Mouse (Mus musculus): ENCODE results near the gene Acrbp. TPM values are rescaled to one million over a fixed set of nuclear protein-coding genes. Genes with fewer than 3 reads are reported as not detected.

Acrbp gene
- polyA plus RNA-seq, 1 experiment from 2014 or later: 12.4 TPM

DNA sequence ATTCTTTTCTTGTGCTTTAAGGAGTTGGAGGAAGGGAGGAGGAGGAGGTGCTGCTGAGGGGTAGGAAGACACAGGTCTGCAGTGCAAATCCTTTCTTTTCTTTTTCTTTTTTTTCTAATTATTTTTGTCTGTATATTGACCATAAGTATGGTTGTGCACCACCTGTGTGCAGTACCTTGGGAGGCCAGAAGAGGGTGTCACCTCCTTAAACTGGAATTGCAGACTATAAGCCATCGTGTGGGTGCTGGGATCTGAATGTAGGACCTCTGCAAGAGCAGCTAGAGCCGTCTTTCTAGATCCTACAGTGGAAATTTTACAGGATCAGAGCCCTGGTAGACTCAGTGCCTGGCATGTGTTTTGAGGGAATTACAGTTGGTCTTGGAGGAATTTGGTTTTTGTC lies 58.2 kb downstream of the Acrbp start:
- 94% methylated on average over 2 of the region's 2 CpGs for WGBS
- no peak overlapping the region for H3K4me2 ChIP-seq
- ATAC-seq (ENCODE audit: insufficient number of reproducible peaks, low FRiP score, low TSS enrichment, low read depth): no peak
- H3K4me3 ChIP-seq: no peak overlapping the region
- H3K9me3 ChIP-seq: no peaks in the 10 kb centered on the region
- no peaks in the 10 kb centered on the region for H3K27me3 ChIP-seq
- H3K4me1 ChIP-seq: no peaks in the 10 kb centered on the region
- H3K9ac ChIP-seq: no peak overlapping the region
- H3K27ac ChIP-seq: no peak overlapping the region
- H3K36me3 ChIP-seq: peaks cover 97% of the 10 kb centered on the region

- no peak for ATAC-seq (ENCODE audit: insufficient number of reproducible peaks, low FRiP score, low TSS enrichment, low read depth)
- no peak overlapping the region for H3K4me3 ChIP-seq
- no peaks in the 10 kb centered on the region for H3K9me3 ChIP-seq
- H3K27ac ChIP-seq: no peak overlapping the region
- peaks cover 98% of the 10 kb centered on the region for H3K36me3 ChIP-seq
- H3K4me1 ChIP-seq: no peaks in the 10 kb centered on the region
- no peaks in the 10 kb centered on the region for H3K27me3 ChIP-seq
- WGBS: 69% methylated on average over 14 of the region's 14 CpGs
- no peak overlapping the region for H3K9ac ChIP-seq
- H3K4me2 ChIP-seq: no peak overlapping the region
These were observed 59.9 kb downstream of the Acrbp start for GRCm38 (mm10) chr6:125109371-125109770.

GRCm38 (mm10) chr6:125110927-125111326 lies 61.4 kb downstream of the Acrbp start:
- Histone ChIP-seq H3K9ac (no peak overlapping the region), H3K4me3 (no peak overlapping the region), H3K27me3 (no peaks in the 10 kb centered on the region), H3K4me1 (no peaks in the 10 kb centered on the region), H3K4me2 (no peak overlapping the region), H3K9me3 (no peaks in the 10 kb centered on the region), H3K27ac (no peak overlapping the region), H3K36me3 (peaks cover 96% of the 10 kb centered on the region)
- 92% methylated on average over 7 of the region's 7 CpGs for WGBS
- ATAC-seq (ENCODE audit: insufficient number of reproducible peaks, low FRiP score, low TSS enrichment, low read depth): no peak

GRCm38 (mm10) chr6:125112553-125112952 lies 63.1 kb downstream of the Acrbp start:
- Histone ChIP-seq H3K27me3 (no peaks in the 10 kb centered on the region), H3K9ac (no peak overlapping the region), H3K4me1 (no peaks in the 10 kb centered on the region), H3K4me3 (no peak overlapping the region), H3K9me3 (no peaks in the 10 kb centered on the region), H3K36me3 (peaks cover 96% of the 10 kb centered on the region), H3K27ac (no peak overlapping the region), H3K4me2 (no peak overlapping the region)
- 95% methylated on average over 11 of the region's 11 CpGs for WGBS
- ATAC-seq (ENCODE audit: insufficient number of reproducible peaks, low FRiP score, low TSS enrichment, low read depth): no peak

Small RNA genes within 50 kb of the gene (microRNA-seq; reads per million reads assigned to microRNA genes)
- gene Mir7045: not detected

Other genes with a start within 250 kb of the Acrbp start
- 14.1 and 15.5 TPM in 2 replicates for gene Spsb2, start 241.0 kb upstream of the Acrbp start, polyA plus RNA-seq (2015; fragmentation: Nextera tagmentation; extraction: Ambion mirVana)
- gene Tpi1, start 235.4 kb upstream of the Acrbp start, polyA plus RNA-seq (2015; fragmentation: Nextera tagmentation; extraction: Ambion mirVana): 940 and 1,131 TPM in 2 replicates
- gene Usp5, start 220.2 kb upstream of the Acrbp start, polyA plus RNA-seq (2015; fragmentation: Nextera tagmentation; extraction: Ambion mirVana): 134 and 136 TPM in 2 replicates
- 124 and 141 TPM in 2 replicates for gene Cdca3, start 220.1 kb upstream of the Acrbp start, polyA plus RNA-seq (2015; fragmentation: Nextera tagmentation; extraction: Ambion mirVana)
- gene Gnb3, start 209.4 kb upstream of the Acrbp start, polyA plus RNA-seq (2015; fragmentation: Nextera tagmentation; extraction: Ambion mirVana): 0.96 and 3.2 TPM in 2 replicates
- gene P3h3, start 191.9 kb upstream of the Acrbp start, polyA plus RNA-seq (2015; fragmentation: Nextera tagmentation; extraction: Ambion mirVana): 43.7 and 62.3 TPM in 2 replicates
- gene Gpr162, start 185.7 kb upstream of the Acrbp start, polyA plus RNA-seq (2015; fragmentation: Nextera tagmentation; extraction: Ambion mirVana): 1.6 and 2.9 TPM in 2 replicates
- gene Cd4, start 161.5 kb upstream of the Acrbp start, polyA plus RNA-seq (2015; fragmentation: Nextera tagmentation; extraction: Ambion mirVana): 0.24 and 0.31 TPM in 2 replicates
- gene Lag3, start 138.0 kb upstream of the Acrbp start, polyA plus RNA-seq (2015; fragmentation: Nextera tagmentation; extraction: Ambion mirVana): 2.3 TPM in 2 replicates
- 241 and 331 TPM in 2 replicates for gene Ptms, start 129.6 kb upstream of the Acrbp start, polyA plus RNA-seq (2015; fragmentation: Nextera tagmentation; extraction: Ambion mirVana)
- gene Mlf2, start 118.3 kb upstream of the Acrbp start, polyA plus RNA-seq (2015; fragmentation: Nextera tagmentation; extraction: Ambion mirVana): 352 and 365 TPM in 2 replicates
- gene Cops7a, start 84.2 kb upstream of the Acrbp start, polyA plus RNA-seq (2015; fragmentation: Nextera tagmentation; extraction: Ambion mirVana): 146 and 160 TPM in 2 replicates
- 20.8 and 21.3 TPM in 2 replicates for gene Pianp, start 53.0 kb upstream of the Acrbp start, polyA plus RNA-seq (2015; fragmentation: Nextera tagmentation; extraction: Ambion mirVana)
- 16.9 and 17.9 TPM in 2 replicates for gene Zfp384, start 40.5 kb upstream of the Acrbp start, polyA plus RNA-seq (2015; fragmentation: Nextera tagmentation; extraction: Ambion mirVana)
- gene Ing4, start 9.9 kb upstream of the Acrbp start, polyA plus RNA-seq (2015; fragmentation: Nextera tagmentation; extraction: Ambion mirVana): 141 and 146 TPM in 2 replicates
- gene Lpar5, start 18.2 kb downstream of the Acrbp start, polyA plus RNA-seq (2015; fragmentation: Nextera tagmentation; extraction: Ambion mirVana): 6.5 and 6.6 TPM in 2 replicates
- 66.7 TPM in 2 replicates for gene Chd4, start 46.3 kb downstream of the Acrbp start, polyA plus RNA-seq (2015; fragmentation: Nextera tagmentation; extraction: Ambion mirVana)
- 54.4 and 58.0 TPM in 2 replicates for gene Nop2, start 82.2 kb downstream of the Acrbp start, polyA plus RNA-seq (2015; fragmentation: Nextera tagmentation; extraction: Ambion mirVana)
- 26.6 and 46.8 TPM in 2 replicates for gene Iffo1, start 95.6 kb downstream of the Acrbp start, polyA plus RNA-seq (2015; fragmentation: Nextera tagmentation; extraction: Ambion mirVana)
- gene Gapdh, start 116.8 kb downstream of the Acrbp start, polyA plus RNA-seq (2015; fragmentation: Nextera tagmentation; extraction: Ambion mirVana): 1,547 and 1,728 TPM in 2 replicates
- gene Ncapd2, start 142.0 kb downstream of the Acrbp start, polyA plus RNA-seq (2015; fragmentation: Nextera tagmentation; extraction: Ambion mirVana): 86.4 and 87.0 TPM in 2 replicates
- 210 and 220 TPM in 2 replicates for gene Mrpl51, start 142.1 kb downstream of the Acrbp start, polyA plus RNA-seq (2015; fragmentation: Nextera tagmentation; extraction: Ambion mirVana)
- 4.8 and 4.9 TPM in 2 replicates for gene Vamp1, start 165.9 kb downstream of the Acrbp start, polyA plus RNA-seq (2015; fragmentation: Nextera tagmentation; extraction: Ambion mirVana)
- 4.9 and 5.7 TPM in 2 replicates for gene Tapbpl, start 182.2 kb downstream of the Acrbp start, polyA plus RNA-seq (2015; fragmentation: Nextera tagmentation; extraction: Ambion mirVana)
- 1.5 and 3.2 TPM in 2 replicates for gene Cd27, start 187.3 kb downstream of the Acrbp start, polyA plus RNA-seq (2015; fragmentation: Nextera tagmentation; extraction: Ambion mirVana)
- gene Tuba3a, start 236.4 kb downstream of the Acrbp start, polyA plus RNA-seq (2015; fragmentation: Nextera tagmentation; extraction: Ambion mirVana): 0.34 TPM in 1 of 2 replicates, not detected in the other

Data from limb, embryonic 15.5 days (tissue).